In the genomic region with DNA sequence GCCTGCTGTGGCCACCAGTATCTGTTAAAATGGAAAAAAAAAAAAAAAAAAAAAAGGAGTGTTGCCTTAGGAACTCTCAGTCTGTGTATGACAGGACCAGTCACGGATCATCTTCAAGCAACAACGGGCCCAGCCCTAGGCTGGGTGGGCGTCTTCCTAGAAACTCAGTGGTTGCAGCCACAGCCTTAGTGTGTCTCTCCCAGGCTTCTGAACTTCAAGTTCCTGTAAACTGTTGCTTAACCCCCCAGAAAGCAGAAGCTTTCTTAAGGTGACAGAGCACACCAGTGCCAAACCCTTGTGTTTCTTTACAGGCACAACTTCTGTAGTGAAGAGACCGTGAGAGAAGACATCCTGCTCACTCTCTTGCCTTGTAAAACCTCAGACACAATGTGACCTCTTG, we compare ENCODE assay signal across 19 mouse cellular contexts. TPM values are rescaled to one million over a fixed set of nuclear protein-coding genes. Genes with fewer than 3 reads are reported as not detected.
"Had no signal": no experiment of that assay in that cellular context is flagged by ENCODE, and none has a peak within 500 bp of the region (broad histone marks: within the 10 kb centered on the region; RNA-seq: fewer than 3 reads in every experiment).

No protein-coding gene starts in this region.

- H3K36me3 ChIP-seq: kidney, embryonic 15.5 days; limb, embryonic 12.5 days; liver, embryonic 13.5 days; lung, embryonic 15.5 days; midbrain, embryonic 13.5 days had no signal

- DNase-seq: kidney, adult 18-20 months; kidney, postnatal 25 days; layer of hippocampus, postnatal 36 days; liver; liver, embryonic 13.5 days; right cerebral cortex, postnatal 14 days; thymus, adult 18-20 months; thymus, postnatal 14 days had no signal

- H3K27ac ChIP-seq: kidney, embryonic 15.5 days; limb, embryonic 12.5 days; liver, embryonic 13.5 days; lung, embryonic 15.5 days; macrophage; midbrain, embryonic 13.5 days had no signal

- ATAC-seq: liver, postnatal 0 days; midbrain, embryonic 13.5 days had no signal

- H3K27me3 ChIP-seq: kidney, embryonic 15.5 days; limb, embryonic 12.5 days; liver, embryonic 13.5 days; lung, embryonic 15.5 days; midbrain, embryonic 13.5 days had no signal

- H3K4me3 ChIP-seq: kidney, embryonic 15.5 days; limb, embryonic 12.5 days; liver, embryonic 13.5 days; lung, embryonic 15.5 days; midbrain, embryonic 13.5 days had no signal

- H3K9me3 ChIP-seq: kidney, embryonic 15.5 days; limb, embryonic 12.5 days; liver, embryonic 13.5 days; lung, embryonic 15.5 days; midbrain, embryonic 13.5 days had no signal

- H3K4me1 ChIP-seq: kidney, embryonic 15.5 days; limb, embryonic 12.5 days; liver, embryonic 13.5 days; lung, embryonic 15.5 days; midbrain, embryonic 13.5 days had no signal

RNA-seq across cellular contexts. Expression of a gene that starts 15.0 kb away (rescaled TPM):
- total RNA-seq: layer of hippocampus, postnatal 36 days; left cerebral cortex, adult 8-10 months; left cerebral cortex, postnatal 25 days; midbrain, postnatal 0 days had no signal
- polyA plus RNA-seq: limb, embryonic 12.5 days; macrophage; neural tube, embryonic 14.5 days had no signal

RNA-seq across cellular contexts. Expression of a gene that starts 15.8 kb away (rescaled TPM):
- total RNA-seq: left cerebral cortex, adult 8-10 months; left cerebral cortex, postnatal 25 days had no signal
- polyA plus RNA-seq: liver, postnatal 0 days; macrophage; midbrain, postnatal 0 days; neural tube, embryonic 14.5 days had no signal

RNA-seq across cellular contexts. Expression of a gene that starts 50.5 kb away (rescaled TPM):
- total RNA-seq: midbrain, postnatal 0 days had no signal
- polyA plus RNA-seq: kidney, embryonic 15.5 days; limb, embryonic 12.5 days; liver, postnatal 0 days; lung, embryonic 15.5 days; macrophage; midbrain, embryonic 13.5 days; midbrain, postnatal 0 days; neural tube, embryonic 14.5 days; small intestine, adult 2 months had no signal
